Mouse (Mus musculus) liver, embryonic 16.5 days (tissue): Measurements from ENCODE around the gene Peak1. TPM values are rescaled to one million over a fixed set of nuclear protein-coding genes. Genes with fewer than 3 reads are reported as not detected.
"Not testable (repeated sequence)": the region's sequence is repeated elsewhere in the genome, so short reads cannot be mapped to it uniquely, and the experiment has no call there.

Source experiments
- ATAC-seq: fragments of 200-750 bp; cut with Nextera tagmentation; 2 replicates; pipeline ENCODE4 v1.8.0; 2017; ENCODE audit warnings: low read depth, mild to moderate bottlenecking, moderate number of reproducible peaks, moderate library complexity
- H3K27ac ChIP-seq: fragments of 300-500 bp; sonication (generic); 2 replicates; pipeline ENCODE4 v1.5.1; 2014; ENCODE audit warnings: mild to moderate bottlenecking, low read length
- H3K27me3 ChIP-seq: fragments of 300-500 bp; sonication (generic); 2 replicates; pipeline ENCODE4 v1.6.1; 2014; ENCODE audit warnings: low read depth, low read length, mixed read lengths; ENCODE audit not compliant: control insufficient read depth, insufficient read depth
- H3K36me3 ChIP-seq: fragments of 300-500 bp; sonication (generic); 2 replicates; pipeline ENCODE4 v1.6.1; 2014; ENCODE audit warnings: mild to moderate bottlenecking; ENCODE audit not compliant: control insufficient read depth, insufficient read depth
- H3K4me1 ChIP-seq: fragments of 300-500 bp; sonication (generic); 2 replicates; pipeline ENCODE4 v1.6.1; 2014; ENCODE audit warnings: low read depth, low read length, mixed read lengths; ENCODE audit not compliant: control insufficient read depth
- H3K4me2 ChIP-seq: fragments of 300-500 bp; sonication (generic); 2 replicates; pipeline ENCODE4 v1.6.1; 2014; ENCODE audit warnings: low read depth, low read length, mixed read lengths
- H3K4me3 ChIP-seq: fragments of 300-500 bp; sonication (generic); 2 replicates; pipeline ENCODE4 v1.5.1; 2014; ENCODE audit warnings: low read depth, mild to moderate bottlenecking, low read length
- H3K9ac ChIP-seq: fragments of 300-500 bp; sonication (generic); 2 replicates; pipeline ENCODE4 v1.6.1; 2014; ENCODE audit warnings: low read depth, low read length
- H3K9me3 ChIP-seq: fragments of 300-500 bp; sonication (generic); replicated peaks from 2 replicates; pipeline ENCODE4 v1.6.1; 2016; ENCODE audit warnings: low read length; ENCODE audit not compliant: control insufficient read depth
- WGBS: fragments of 180-500 bp; shearing (Covaris S2); extraction: QIAGEN DNeasy Blood & Tissue Kit; methylation state at CpG from one replicate; pipeline ENCODE4 v1.1.7; 2014; ENCODE audit not compliant: insufficient replicate concordance; 5-methylcytosine and 5-hydroxymethylcytosine counted together
- polyA plus RNA-seq: library from polyadenylated mRNA; unstranded; fragments of >200 nt; fragmentation: Nextera tagmentation; extraction: Ambion mirVana; gene quantifications from 2 replicates; pipeline ENCODE4 v1.2.1, GENCODE M21; 2015

Gene Peak1
- polyA plus RNA-seq, 1 experiment from 2014 or later = 2.8 TPM

- Histone ChIP-seq H3K27me3 (no peaks in the 10 kb centered on the region), H3K4me3 (no peak overlapping the region), H3K4me2 (no peak overlapping the region), H3K27ac (no peak overlapping the region), H3K9ac (no peak overlapping the region), H3K9me3 (no peaks in the 10 kb centered on the region), H3K4me1 (no peaks in the 10 kb centered on the region), H3K36me3 (no peaks in the 10 kb centered on the region)
- ATAC-seq = no peak
Observed at GRCm38 (mm10) chr9:56230906-56231305, 187.0 kb downstream of the Peak1 start.

- no peaks in the 10 kb centered on the region for H3K9me3 ChIP-seq
- H3K27me3 ChIP-seq = no peaks in the 10 kb centered on the region
- H3K4me3 ChIP-seq = no peak overlapping the region
- no peak for ATAC-seq
- no peak overlapping the region for H3K27ac ChIP-seq
- 87% methylated on average over 7 of the region's 7 CpGs for WGBS
- no peak overlapping the region for H3K4me2 ChIP-seq
- no peaks in the 10 kb centered on the region for H3K4me1 ChIP-seq
- H3K36me3 ChIP-seq = no peaks in the 10 kb centered on the region
- H3K9ac ChIP-seq = no peak overlapping the region
Observed at GRCm38 (mm10) chr9:56227626-56228025, 190.2 kb downstream of the Peak1 start.

- H3K9ac ChIP-seq, H3K4me3 ChIP-seq, H3K9me3 ChIP-seq, H3K4me1 ChIP-seq, H3K36me3 ChIP-seq, H3K4me2 ChIP-seq, H3K27me3 ChIP-seq, H3K27ac ChIP-seq: not testable (repeated sequence)
- WGBS = 50% methylated on average over 32 of the region's 45 CpGs
- peak; percentile 100 for ATAC-seq
Observed at GRCm38 (mm10) chr9:56223429-56224051, 194.3 kb downstream of the Peak1 start.

- Histone ChIP-seq H3K9me3 (no peaks in the 10 kb centered on the region), H3K4me3 (no peak overlapping the region), H3K4me1 (no peaks in the 10 kb centered on the region), H3K27me3 (no peaks in the 10 kb centered on the region), H3K36me3 (no peaks in the 10 kb centered on the region), H3K4me2 (no peak overlapping the region), H3K27ac (no peak overlapping the region), H3K9ac (no peak overlapping the region)
- 77% methylated on average over 2 of the region's 2 CpGs for WGBS
- no peak for ATAC-seq
Observed at GRCm38 (mm10) chr9:56218860-56219259, 199.0 kb downstream of the Peak1 start.

GRCm38 (mm10) chr9:56218043-56218442 is 199.8 kb downstream of the Peak1 start:
- WGBS = 64% methylated on average over 2 of the region's 2 CpGs
- Histone ChIP-seq H3K36me3 (no peaks in the 10 kb centered on the region), H3K9ac (no peak overlapping the region), H3K4me3 (no peak overlapping the region), H3K27ac (no peak overlapping the region), H3K9me3 (no peaks in the 10 kb centered on the region), H3K27me3 (no peaks in the 10 kb centered on the region), H3K4me1 (no peaks in the 10 kb centered on the region), H3K4me2 (no peak overlapping the region)
- ATAC-seq = no peak

GRCm38 (mm10) chr9:56217386-56217785 is 200.5 kb downstream of the Peak1 start:
- 48% methylated on average over 1 of the region's 1 CpGs for WGBS
- Histone ChIP-seq H3K27ac (no peak overlapping the region), H3K4me1 (no peaks in the 10 kb centered on the region), H3K4me3 (no peak overlapping the region), H3K36me3 (no peaks in the 10 kb centered on the region), H3K9ac (no peak overlapping the region), H3K27me3 (no peaks in the 10 kb centered on the region), H3K4me2 (no peak overlapping the region), H3K9me3 (no peaks in the 10 kb centered on the region)
- no peak for ATAC-seq

GRCm38 (mm10) chr9:56213451-56214291 is 204.2 kb downstream of the Peak1 start:
- no peak overlapping the region for H3K27ac ChIP-seq
- H3K9me3 ChIP-seq = no peaks in the 10 kb centered on the region
- no peak for ATAC-seq
- no peaks in the 10 kb centered on the region for H3K27me3 ChIP-seq
- H3K4me1 ChIP-seq = no peaks in the 10 kb centered on the region
- WGBS = 39% methylated on average over 11 of the region's 11 CpGs
- H3K4me2 ChIP-seq = no peak overlapping the region
- no peak overlapping the region for H3K9ac ChIP-seq
- no peak overlapping the region for H3K4me3 ChIP-seq
- H3K36me3 ChIP-seq = no peaks in the 10 kb centered on the region

GRCm38 (mm10) chr9:56208817-56209216 is 209.1 kb downstream of the Peak1 start:
- no peaks in the 10 kb centered on the region for H3K9me3 ChIP-seq
- H3K4me3 ChIP-seq = no peak overlapping the region
- ATAC-seq = no peak
- no peaks in the 10 kb centered on the region for H3K27me3 ChIP-seq
- 59% methylated on average over 8 of the region's 8 CpGs for WGBS
- H3K4me2 ChIP-seq = no peak overlapping the region
- H3K9ac ChIP-seq = no peak overlapping the region
- no peaks in the 10 kb centered on the region for H3K4me1 ChIP-seq
- no peaks in the 10 kb centered on the region for H3K36me3 ChIP-seq
- no peak overlapping the region for H3K27ac ChIP-seq

GRCm38 (mm10) chr9:56207516-56207915 is 210.4 kb downstream of the Peak1 start:
- Histone ChIP-seq H3K27ac (no peak overlapping the region), H3K4me3 (no peak overlapping the region), H3K4me2 (no peak overlapping the region), H3K36me3 (no peaks in the 10 kb centered on the region), H3K4me1 (no peaks in the 10 kb centered on the region), H3K9me3 (no peaks in the 10 kb centered on the region), H3K9ac (no peak overlapping the region), H3K27me3 (no peaks in the 10 kb centered on the region)
- no peak for ATAC-seq
- WGBS = 52% methylated on average over 5 of the region's 5 CpGs
